Mouse (Mus musculus): ENCODE measurements around the gene Calm3.

The Calm3 gene

GRCm38 (mm10) chr7:16942861-16943260, 18.9 kb upstream of the Calm3 start:
- DNase-seq (ENCODE audit: low read depth, low spot score): no peak

GRCm38 (mm10) chr7:16940292-16940691, 16.4 kb upstream of the Calm3 start:
- peak; percentile 34 for DNase-seq (ENCODE audit: low read depth, low spot score)

- DNase-seq (ENCODE audit: low read depth, low spot score): no peak
Measured at GRCm38 (mm10) chr7:16938117-16938791, 14.3 kb upstream of the Calm3 start.

GRCm38 (mm10) chr7:16937312-16937711, 13.4 kb upstream of the Calm3 start:
- peak; percentile 33 for DNase-seq (ENCODE audit: low read depth, low spot score)

GRCm38 (mm10) chr7:16932704-16933577, 9.0 kb upstream of the Calm3 start:
- DNase-seq (ENCODE audit: low read depth, low spot score): peak; percentile 64

- DNase-seq (ENCODE audit: low read depth, low spot score): peak; percentile 93
Measured at GRCm38 (mm10) chr7:16931968-16932627, 8.2 kb upstream of the Calm3 start.

- peak; percentile 74 for DNase-seq (ENCODE audit: low read depth, low spot score)
Measured at GRCm38 (mm10) chr7:16930850-16931249, 6.9 kb upstream of the Calm3 start.

- DNase-seq (ENCODE audit: low read depth, low spot score): peak; percentile 35
Measured at GRCm38 (mm10) chr7:16928341-16928740, 4.4 kb upstream of the Calm3 start.

GRCm38 (mm10) chr7:16923283-16924036, 454 bp downstream of the Calm3 start:
- no peak for DNase-seq (ENCODE audit: low read depth, low spot score)

GRCm38 (mm10) chr7:16922360-16922973, 1.4 kb downstream of the Calm3 start:
- DNase-seq (ENCODE audit: low read depth, low spot score): peak; percentile 26

- no peak for DNase-seq (ENCODE audit: low read depth, low spot score)
Measured at GRCm38 (mm10) chr7:16921881-16922335, 2.0 kb downstream of the Calm3 start.

- no peak for DNase-seq (ENCODE audit: low read depth, low spot score)
Measured at GRCm38 (mm10) chr7:16920818-16921791, 2.8 kb downstream of the Calm3 start.

- no peak for DNase-seq (ENCODE audit: low read depth, low spot score)
Measured at GRCm38 (mm10) chr7:16920150-16920579, 3.7 kb downstream of the Calm3 start.

- peak; percentile 20 for DNase-seq (ENCODE audit: low read depth, low spot score)
Measured at GRCm38 (mm10) chr7:16919395-16920149, 4.3 kb downstream of the Calm3 start.

- peak; percentile 63 for DNase-seq (ENCODE audit: low read depth, low spot score)
Measured at GRCm38 (mm10) chr7:16918670-16919069, 5.2 kb downstream of the Calm3 start.

GRCm38 (mm10) chr7:16918014-16918413, 5.9 kb downstream of the Calm3 start:
- no peak for DNase-seq (ENCODE audit: low read depth, low spot score)

GRCm38 (mm10) chr7:16917447-16917846, 6.5 kb downstream of the Calm3 start:
- no peak for DNase-seq (ENCODE audit: low read depth, low spot score)

GRCm38 (mm10) chr7:16916342-16917265, 7.3 kb downstream of the Calm3 start:
- no peak for DNase-seq (ENCODE audit: low read depth, low spot score)
